Mouse (Mus musculus) E14TG2a.4 (cell line): Measurements from ENCODE around the gene Mxd4.
A peak's percentile ranks its signal among the peaks of the same experiment; 100 is the strongest.

Experiments used
- H3K27me3 ChIP-seq: 2 replicates; pipeline ENCODE4 v1.6.1; 2014; ENCODE audit warnings: low read length, control low read depth; ENCODE audit not compliant: insufficient read depth
- H3K36me3 ChIP-seq: 2 replicates; pipeline ENCODE4 v1.6.1; 2014; ENCODE audit warnings: low read length, control low read depth; ENCODE audit not compliant: insufficient read depth
- H3K4me1 ChIP-seq: replicated peaks from 2 replicates; pipeline ENCODE4 v1.6.1; 2014; ENCODE audit warnings: low read depth, low read length, control low read depth
- H3K4me3 ChIP-seq: replicated peaks from 2 replicates; pipeline ENCODE4 v1.5.1; 2014; ENCODE audit warnings: mild to moderate bottlenecking, low read length
- H3K9me3 ChIP-seq: 2 replicates; pipeline ENCODE4 v1.6.1; 2014; ENCODE audit warnings: low read length, control low read depth
- CTCF ChIP-seq: conservative IDR thresholded peaks from 2 replicates; pipeline ENCODE4 v1.5.1; 2014; ENCODE audit warnings: low read length
- NANOG ChIP-seq: IDR thresholded peaks from 2 replicates; pipeline ENCODE4 v1.6.1; 2014; ENCODE audit warnings: borderline replicate concordance, low read length, mixed read lengths
- POU5F1 ChIP-seq: IDR thresholded peaks from 2 replicates; pipeline ENCODE4 v1.6.1; 2014; ENCODE audit warnings: low read length, borderline replicate concordance

The Mxd4 gene

DNA sequence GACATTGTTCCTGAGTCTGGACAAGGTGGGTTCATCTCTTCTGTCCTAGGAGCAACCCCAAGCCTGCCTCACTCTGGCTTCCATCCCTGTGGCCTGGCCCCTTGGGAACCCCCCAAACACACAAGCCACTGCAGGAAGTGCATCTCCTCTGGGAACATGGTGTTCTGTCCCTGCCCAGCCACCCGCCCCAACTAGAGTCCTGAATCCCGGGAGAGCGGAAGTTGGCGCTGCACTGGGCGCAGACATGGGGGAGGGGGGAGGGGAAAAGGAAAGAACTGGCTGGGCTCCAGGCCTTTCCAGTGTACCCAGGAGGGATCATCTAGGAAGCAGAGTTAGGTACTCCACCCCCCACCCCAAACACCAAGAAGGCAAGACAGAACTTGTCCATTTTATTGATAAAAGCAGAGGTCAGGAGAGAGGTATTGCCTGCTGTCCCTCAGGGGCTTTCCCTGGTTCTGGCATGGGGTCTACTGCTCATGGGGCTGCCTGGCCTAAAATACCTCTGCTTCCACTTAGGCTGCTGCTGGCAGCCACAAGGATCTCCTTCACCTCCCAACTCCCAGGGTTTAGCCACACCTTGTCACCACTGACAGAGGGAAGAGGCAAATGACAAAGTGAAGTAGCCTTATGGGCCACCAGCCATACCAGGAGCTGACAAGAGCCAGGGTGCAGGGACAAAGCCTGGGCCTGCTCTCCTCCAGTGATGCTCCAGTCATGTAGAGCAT is 4.2 kb downstream of the Mxd4 start:
- Histone ChIP-seq H3K4me3 (no peak overlapping the region), H3K36me3 (no peaks in the 10 kb centered on the region), H3K27me3 (peaks cover 31% of the 10 kb centered on the region), H3K9me3 (peaks cover 12% of the 10 kb centered on the region), H3K4me1 (peaks cover 17% of the 10 kb centered on the region)
- TF ChIP-seq NANOG (no peak), CTCF (no peak), POU5F1 (no peak)

DNA sequence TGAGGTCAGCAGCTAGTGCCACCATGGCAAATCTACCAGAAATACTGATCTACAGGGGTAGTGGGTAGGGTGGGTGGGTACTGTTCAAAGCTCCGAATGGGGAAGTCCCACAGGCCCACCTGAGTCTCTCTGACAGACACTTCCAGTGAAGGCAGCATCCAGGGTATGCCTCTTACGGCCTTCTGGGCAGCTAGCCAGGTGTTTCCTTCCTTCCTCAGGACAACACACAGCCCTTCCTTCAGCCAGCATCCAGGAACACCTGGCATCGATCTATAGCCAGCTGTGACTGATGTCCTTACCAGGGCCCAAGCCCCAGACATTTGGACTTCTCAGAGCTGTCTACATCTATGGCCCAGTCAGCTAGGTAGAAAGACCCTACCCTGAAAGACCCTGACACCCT is 5.0 kb downstream of the Mxd4 start:
- peaks cover 12% of the 10 kb centered on the region for H3K9me3 ChIP-seq
- no peak overlapping the region for H3K4me3 ChIP-seq
- no peaks in the 10 kb centered on the region for H3K36me3 ChIP-seq
- H3K4me1 ChIP-seq, result peaks cover 17% of the 10 kb centered on the region
- no peak for TF ChIP-seq POU5F1
- TF ChIP-seq NANOG, result no peak
- TF ChIP-seq CTCF, result no peak
- H3K27me3 ChIP-seq, result peaks cover 31% of the 10 kb centered on the region

DNA sequence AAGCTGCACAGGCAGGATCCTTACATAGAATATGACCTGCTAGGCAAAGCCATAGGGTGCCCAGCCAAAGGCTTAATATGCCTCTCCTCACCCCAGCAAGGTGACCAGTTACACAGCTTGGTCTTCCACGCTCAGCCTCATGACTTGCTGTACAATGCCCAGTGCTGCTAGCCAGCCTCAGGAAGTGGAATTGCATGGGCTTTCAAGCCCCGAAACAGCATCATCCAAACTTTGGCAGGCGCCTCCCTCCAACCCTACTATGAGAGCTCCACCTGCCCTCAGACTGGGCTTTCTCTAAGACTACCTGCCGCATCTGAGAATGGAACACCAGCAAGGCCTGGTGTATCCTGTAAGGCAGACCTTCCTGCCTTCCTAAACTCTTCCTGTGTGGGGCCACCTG is 9.7 kb downstream of the Mxd4 start:
- TF ChIP-seq POU5F1 (no peak), NANOG (no peak), CTCF (no peak)
- Histone ChIP-seq H3K27me3 (no peaks in the 10 kb centered on the region), H3K36me3 (no peaks in the 10 kb centered on the region), H3K9me3 (peaks cover 12% of the 10 kb centered on the region), H3K4me1 (peaks cover 38% of the 10 kb centered on the region), H3K4me3 (no peak overlapping the region)

GRCm38 (mm10) chr5:34177091-34177490 is 10.4 kb downstream of the Mxd4 start:
- Histone ChIP-seq H3K4me3 (no peak overlapping the region), H3K9me3 (peaks cover 12% of the 10 kb centered on the region), H3K36me3 (no peaks in the 10 kb centered on the region), H3K4me1 (peaks cover 40% of the 10 kb centered on the region), H3K27me3 (no peaks in the 10 kb centered on the region)
- TF ChIP-seq NANOG, result no peak
- TF ChIP-seq POU5F1, result no peak
- TF ChIP-seq CTCF, result no peak

- no peak overlapping the region for H3K4me3 ChIP-seq
- no peak for TF ChIP-seq POU5F1
- no peak for TF ChIP-seq CTCF
- TF ChIP-seq NANOG, result no peak
- H3K36me3 ChIP-seq, result no peaks in the 10 kb centered on the region
- H3K27me3 ChIP-seq, result no peaks in the 10 kb centered on the region
- peaks cover 40% of the 10 kb centered on the region for H3K4me1 ChIP-seq
- peaks cover 12% of the 10 kb centered on the region for H3K9me3 ChIP-seq
Observed at GRCm38 (mm10) chr5:34176691-34177090, 10.8 kb downstream of the Mxd4 start.

DNA sequence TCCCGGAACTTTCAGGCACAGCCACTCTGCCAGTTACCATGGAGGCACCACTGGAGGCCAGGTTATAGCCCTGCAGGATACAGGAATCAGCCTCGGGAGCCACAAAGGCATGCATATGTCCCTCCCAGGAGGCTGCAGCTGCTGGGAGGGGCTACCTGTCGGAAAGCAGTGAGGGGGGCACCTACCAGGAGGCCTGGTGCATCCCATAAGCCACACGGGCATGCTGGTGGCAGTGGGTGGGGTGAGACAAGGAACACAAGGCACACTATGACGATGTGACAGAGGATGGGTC is 12.2 kb downstream of the Mxd4 start:
- 0 out of 2 replicates have a peak overlapping the region, but pooled peaks have one; percentile 7 for H3K4me3 ChIP-seq
- peaks cover 12% of the 10 kb centered on the region for H3K9me3 ChIP-seq
- peaks cover 50% of the 10 kb centered on the region for H3K4me1 ChIP-seq
- no peaks in the 10 kb centered on the region for H3K36me3 ChIP-seq
- H3K27me3 ChIP-seq, result no peaks in the 10 kb centered on the region
- no peak for TF ChIP-seq NANOG
- no peak for TF ChIP-seq CTCF
- TF ChIP-seq POU5F1, result no peak

DNA sequence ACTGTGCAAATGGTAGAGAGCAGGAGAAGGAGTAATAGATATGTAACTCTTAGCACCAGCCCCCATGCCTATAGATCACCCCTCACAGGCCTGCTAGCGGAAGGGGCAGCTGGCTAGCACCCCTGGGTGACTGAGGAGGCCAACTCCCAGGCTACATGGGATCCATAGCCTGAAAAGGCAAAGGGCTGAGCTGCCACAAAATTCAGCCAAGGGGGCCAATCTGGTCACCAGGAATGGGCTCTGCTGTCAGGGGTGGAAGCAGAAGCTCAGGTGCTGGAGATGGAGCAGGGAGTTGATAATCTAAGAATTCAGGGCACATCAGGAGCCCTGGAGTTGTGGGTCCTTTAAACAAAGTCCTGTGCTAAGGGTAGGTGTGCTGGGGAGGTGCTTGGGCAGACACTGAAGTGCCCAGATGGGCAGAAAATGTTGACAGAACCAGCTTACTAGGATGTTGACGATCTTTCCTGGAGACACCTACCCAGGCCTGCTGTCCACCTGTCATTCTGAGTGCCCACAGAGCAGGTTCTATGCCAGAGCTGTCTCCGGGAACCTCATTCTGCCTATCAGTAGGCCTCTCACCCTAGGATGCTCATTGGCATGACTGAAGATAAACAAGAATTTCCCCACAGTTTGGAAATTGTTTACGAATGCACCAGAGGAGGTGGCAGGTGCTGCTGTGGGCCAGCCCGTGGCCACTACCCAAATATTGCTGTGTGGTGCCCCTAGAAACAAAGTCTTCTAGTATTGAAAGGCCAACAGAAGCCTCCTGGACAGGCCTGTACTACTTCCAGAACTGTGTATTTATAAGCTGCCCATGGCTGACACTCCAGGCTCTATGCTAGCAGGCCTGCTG is 12.7 kb downstream of the Mxd4 start:
- no peak for TF ChIP-seq POU5F1
- no peak for TF ChIP-seq CTCF
- no peak for TF ChIP-seq NANOG
- peaks cover 12% of the 10 kb centered on the region for H3K9me3 ChIP-seq
- H3K27me3 ChIP-seq, result no peaks in the 10 kb centered on the region
- H3K4me3 ChIP-seq, result 0 out of 2 replicates have a peak overlapping the region, but pooled peaks have one; percentile 7
- no peaks in the 10 kb centered on the region for H3K36me3 ChIP-seq
- H3K4me1 ChIP-seq, result peaks cover 56% of the 10 kb centered on the region

- H3K9me3 ChIP-seq, result peaks cover 7% of the 10 kb centered on the region
- H3K4me3 ChIP-seq, result no peak overlapping the region
- H3K4me1 ChIP-seq, result peaks cover 57% of the 10 kb centered on the region
- no peaks in the 10 kb centered on the region for H3K27me3 ChIP-seq
- no peaks in the 10 kb centered on the region for H3K36me3 ChIP-seq
- no peak for TF ChIP-seq NANOG
- TF ChIP-seq CTCF, result no peak
- no peak for TF ChIP-seq POU5F1
Observed at GRCm38 (mm10) chr5:34174021-34174420, 13.5 kb downstream of the Mxd4 start.
